Mouse (Mus musculus) limb, embryonic 13.5 days (tissue): ENCODE measurements around the gene Ranbp1. TPM values are rescaled to one million over a fixed set of nuclear protein-coding genes. Genes with fewer than 3 reads are reported as not detected.
"Not testable (repeated sequence)": the region's sequence is repeated elsewhere in the genome, so short reads cannot be mapped to it uniquely, and the experiment has no call there.

ENCODE experiments used
- ATAC-seq: fragments of 200-750 bp; cut with Nextera tagmentation; 2 replicates; pipeline ENCODE4 v1.8.0; 2017; ENCODE audit warnings: low read depth, moderate number of reproducible peaks, moderate TSS enrichment; ENCODE audit not compliant: low FRiP score
- H3K27ac ChIP-seq: fragments of 300-500 bp; sonication (generic); 2 replicates; pipeline ENCODE4 v1.5.1; 2015; ENCODE audit warnings: inconsistent platforms, mild to moderate bottlenecking, moderate library complexity
- H3K27me3 ChIP-seq: fragments of 300-500 bp; sonication (generic); 2 replicates; pipeline ENCODE4 v1.6.1; 2015; ENCODE audit warnings: mild to moderate bottlenecking, inconsistent platforms
- H3K36me3 ChIP-seq: fragments of 300-500 bp; sonication (generic); 2 replicates; pipeline ENCODE4 v1.6.1; 2015; ENCODE audit warnings: inconsistent platforms, mild to moderate bottlenecking, moderate library complexity
- H3K4me1 ChIP-seq: fragments of 300-500 bp; sonication (generic); 2 replicates; pipeline ENCODE4 v1.6.1; 2015; ENCODE audit warnings: inconsistent platforms
- H3K4me2 ChIP-seq: fragments of 300-500 bp; sonication (generic); replicated peaks from 2 replicates; pipeline ENCODE4 v1.6.1; 2015; ENCODE audit warnings: inconsistent platforms, mild to moderate bottlenecking, moderate library complexity
- H3K4me3 ChIP-seq: fragments of 300-500 bp; sonication (generic); 2 replicates; pipeline ENCODE4 v1.5.1; 2015; ENCODE audit warnings: moderate library complexity, mild to moderate bottlenecking, inconsistent platforms
- H3K9ac ChIP-seq: fragments of 300-500 bp; sonication (generic); 2 replicates; pipeline ENCODE4 v1.6.1; 2015; ENCODE audit warnings: mild to moderate bottlenecking, inconsistent platforms
- H3K9me3 ChIP-seq: fragments of 300-500 bp; sonication (generic); 2 replicates; pipeline ENCODE4 v1.6.1; 2016; ENCODE audit warnings: inconsistent platforms
- WGBS: fragments of 180-500 bp; shearing (Covaris S2); methylation state at CpG from one replicate; pipeline ENCODE4 v1.1.7; 2015; 5-methylcytosine and 5-hydroxymethylcytosine counted together
- polyA plus RNA-seq: library from polyadenylated mRNA; unstranded; fragments of >200 nt; fragmentation: Nextera tagmentation; extraction: Ambion mirVana; gene quantifications from 2 replicates; pipeline ENCODE4 v1.2.1, GENCODE M21; 2015

Ranbp1 gene
- polyA plus RNA-seq, result 641 and 645 TPM in 2 replicates

DNA sequence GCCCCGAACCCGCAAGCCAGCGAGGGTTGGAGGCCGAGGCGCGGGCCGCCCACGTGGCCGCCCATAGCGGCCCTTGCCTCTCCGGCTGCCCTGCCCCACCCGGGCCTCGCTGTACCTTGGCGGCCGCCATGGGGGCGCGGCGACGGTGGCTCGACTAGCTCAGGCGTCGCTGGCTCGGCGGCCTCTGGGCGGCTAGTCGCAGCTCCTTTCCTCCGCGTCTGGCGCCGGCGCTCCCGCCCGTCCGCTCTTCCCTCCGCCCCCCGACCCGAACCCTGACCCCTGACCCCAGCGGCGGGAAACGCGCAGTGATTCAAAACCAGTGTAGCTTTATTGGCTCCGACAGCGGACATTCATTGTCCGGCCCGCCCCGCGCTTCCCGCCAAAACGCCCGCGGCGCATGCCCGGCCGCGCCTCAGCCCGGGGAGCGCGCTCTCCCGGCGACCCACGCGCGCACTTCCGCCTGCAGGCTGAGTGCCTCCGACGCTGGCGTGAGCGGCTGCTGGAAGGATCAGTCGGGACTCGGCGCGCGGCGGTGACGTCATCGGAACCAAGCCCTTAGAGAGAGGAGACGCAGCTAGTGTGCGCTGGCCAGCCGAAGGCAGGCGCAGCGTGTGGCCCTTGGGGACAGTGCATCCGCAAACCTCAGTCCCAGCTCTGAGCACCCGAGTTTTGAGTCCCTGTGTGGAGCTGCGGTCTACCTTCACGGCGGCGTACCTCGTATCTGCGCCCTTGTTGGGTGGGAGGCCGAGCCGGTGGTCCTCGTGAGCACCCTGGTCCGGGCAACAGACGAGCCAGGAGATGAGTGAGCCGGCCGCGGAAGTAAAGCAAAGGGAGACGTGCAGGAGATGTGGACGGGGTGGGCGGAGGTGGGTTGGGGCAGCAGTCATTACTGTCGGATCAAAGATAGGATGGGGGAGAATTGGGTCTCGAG, at the start of gene Ranbp1, which contains the start of gene Trmt2a:
TSS of gene Ranbp1 (minus strand) at position 300 of the 931 bp plus-strand sequence.
TSS of gene Trmt2a (plus strand) at position 247 of the 931 bp plus-strand sequence.
- ATAC-seq, result peak; percentile 95
- Histone ChIP-seq H3K36me3 (peaks cover 63% of the 10 kb centered on the region), H3K9ac (peak within 1 kb of the TSS; percentile 94), H3K4me3 (peak within 1 kb of the TSS; percentile 94), H3K27me3 (no peaks in the 10 kb centered on the region), H3K4me1 (peaks cover 43% of the 10 kb centered on the region), H3K9me3 (no peaks in the 10 kb centered on the region), H3K27ac (peak within 1 kb of the TSS; percentile 95), H3K4me2 (peak within 1 kb of the TSS; percentile 96)
- 0% methylated on average over 94 of the region's 102 CpGs for WGBS

DNA sequence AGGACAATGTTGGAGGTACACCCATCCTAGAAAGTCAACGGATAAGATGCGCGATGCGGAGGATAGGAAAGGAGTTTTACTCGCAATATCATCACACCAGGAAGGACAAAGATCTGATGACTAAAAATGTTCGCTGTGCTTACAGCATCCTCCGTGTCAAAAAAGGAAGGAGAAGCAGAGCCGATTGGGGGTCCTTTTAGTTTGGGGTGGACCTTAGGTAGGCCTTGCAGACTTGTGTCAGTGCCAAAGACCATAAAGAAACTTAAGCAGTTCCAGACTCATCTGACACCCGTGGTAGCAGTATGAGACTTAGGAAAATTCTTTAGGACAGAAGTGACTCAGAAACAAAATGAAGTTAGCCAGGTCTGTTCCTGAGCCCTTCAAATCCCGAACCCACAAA, 41.1 kb upstream of the Ranbp1 start:
- H3K9ac ChIP-seq, result peak overlapping the region; percentile 51
- 0 out of 2 replicates have a peak, but pooled peaks have one; percentile 1 for ATAC-seq
- H3K4me2 ChIP-seq, result peak overlapping the region; percentile 96
- H3K4me3 ChIP-seq, result peak overlapping the region; percentile 96
- 1% methylated on average over 10 of the region's 10 CpGs for WGBS
- H3K4me1 ChIP-seq, result peaks cover 29% of the 10 kb centered on the region
- H3K9me3 ChIP-seq, H3K27me3 ChIP-seq: not testable (repeated sequence)
- peaks cover 10% of the 10 kb centered on the region for H3K36me3 ChIP-seq
- peak overlapping the region; percentile 67; the same call in 1 of the 2 replicates for H3K27ac ChIP-seq

DNA sequence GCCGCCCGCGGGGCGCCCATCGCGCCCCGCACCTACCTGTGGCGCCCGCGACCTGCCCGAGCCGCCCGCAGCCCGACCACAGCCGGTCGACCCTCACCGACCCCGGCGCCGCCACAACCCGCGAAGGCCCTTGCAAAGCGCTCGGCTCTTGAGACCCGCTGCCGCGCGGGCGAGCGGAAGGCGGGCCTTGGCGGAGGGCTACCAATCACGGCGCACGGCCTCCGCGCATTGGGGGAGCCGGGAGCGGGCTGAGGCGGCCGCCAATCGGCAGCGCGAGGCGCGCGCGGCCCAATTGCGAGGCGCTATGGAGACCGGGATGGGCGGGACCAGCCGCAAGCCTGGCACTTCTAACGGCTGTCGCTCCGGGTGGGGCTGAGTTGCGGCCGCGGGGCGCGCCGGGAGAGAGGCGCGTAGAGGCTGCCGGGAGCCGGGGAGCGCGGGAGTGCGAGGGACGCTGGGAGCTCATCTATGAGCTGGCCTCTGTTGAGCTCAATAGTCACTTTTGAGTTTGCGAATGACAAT, 40.6 kb upstream of the Ranbp1 start, which contains the start of gene Dgcr8:
TSS of gene Dgcr8 (minus strand) at position 180 of the 522 bp plus-strand sequence.
- peaks cover 15% of the 10 kb centered on the region for H3K36me3 ChIP-seq
- ATAC-seq, result peak; percentile 99
- H3K4me1 ChIP-seq, result peaks cover 29% of the 10 kb centered on the region
- H3K9ac ChIP-seq, result peak within 1 kb of the TSS; percentile 99
- no peaks in the 10 kb centered on the region for H3K9me3 ChIP-seq
- under 1% methylated on average over 55 of the region's 71 CpGs for whole genome bisulfite sequencing
- no peaks in the 10 kb centered on the region for H3K27me3 ChIP-seq
- H3K4me2 ChIP-seq, result peak within 1 kb of the TSS; percentile 96
- H3K4me3 ChIP-seq, result peak within 1 kb of the TSS; percentile 96
- H3K27ac ChIP-seq, result peak within 1 kb of the TSS; percentile 89

DNA sequence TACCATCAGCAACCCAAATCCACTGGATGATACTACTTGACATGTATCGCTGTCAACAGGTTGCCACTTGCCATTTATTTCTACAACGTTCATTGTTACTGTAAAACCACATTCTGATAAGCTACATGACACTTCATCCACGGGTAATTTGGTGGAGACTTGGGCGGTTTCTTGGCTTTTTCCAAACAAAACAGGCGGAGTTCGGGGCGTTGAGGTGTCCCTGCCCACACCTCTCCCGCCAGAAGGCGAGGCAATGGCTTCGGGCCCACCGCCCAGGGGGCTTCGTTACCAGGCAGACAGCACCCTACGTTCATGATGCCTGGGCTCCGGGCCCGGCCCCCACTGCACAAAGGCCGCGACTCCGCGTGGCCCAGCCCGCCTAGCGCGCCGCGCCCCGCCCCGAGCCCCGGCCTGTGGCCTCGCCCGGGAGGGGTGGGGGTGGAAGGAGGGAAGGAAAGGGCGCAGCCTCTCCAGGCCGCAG, 40.1 kb upstream of the Ranbp1 start:
- Histone ChIP-seq H3K36me3 (peaks cover 20% of the 10 kb centered on the region), H3K27me3 (no peaks in the 10 kb centered on the region), H3K4me2 (peak overlapping the region; percentile 96), H3K4me3 (peak overlapping the region; percentile 96), H3K9me3 (no peaks in the 10 kb centered on the region), H3K4me1 (peaks cover 29% of the 10 kb centered on the region), H3K9ac (peak overlapping the region; percentile 99), H3K27ac (peak overlapping the region; percentile 89)
- ATAC-seq, result peak; percentile 87
- 0% methylated on average over 21 of the region's 31 CpGs for WGBS

DNA sequence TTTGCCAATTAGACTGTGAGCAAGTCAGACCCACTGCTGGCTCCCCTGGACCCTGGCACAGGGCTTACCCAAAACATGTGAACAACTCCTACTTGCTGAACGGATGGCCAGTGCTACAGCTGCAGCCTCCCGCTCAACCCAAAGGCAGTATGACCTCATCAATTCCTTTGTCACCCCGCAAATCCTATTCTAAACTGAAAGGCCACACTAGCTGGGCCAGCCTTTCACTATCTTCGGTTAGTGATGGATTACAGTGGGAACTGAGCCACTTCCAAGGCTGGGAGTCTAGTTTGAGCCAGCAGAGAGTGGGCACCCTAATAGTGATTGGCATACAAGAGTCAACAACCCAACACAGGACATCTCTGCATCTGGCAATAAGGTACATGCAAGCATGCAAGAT, 39.6 kb upstream of the Ranbp1 start:
- Histone ChIP-seq H3K27ac (peak overlapping the region; percentile 89; the same call in 1 of the 2 replicates), H3K4me1 (peaks cover 29% of the 10 kb centered on the region), H3K36me3 (peaks cover 24% of the 10 kb centered on the region), H3K27me3 (no peaks in the 10 kb centered on the region), H3K9me3 (no peaks in the 10 kb centered on the region), H3K4me2 (peak overlapping the region; percentile 96), H3K4me3 (peak overlapping the region; percentile 96), H3K9ac (peak overlapping the region; percentile 99)
- WGBS, result 3% methylated on average over 4 of the region's 4 CpGs
- ATAC-seq, result no peak

DNA sequence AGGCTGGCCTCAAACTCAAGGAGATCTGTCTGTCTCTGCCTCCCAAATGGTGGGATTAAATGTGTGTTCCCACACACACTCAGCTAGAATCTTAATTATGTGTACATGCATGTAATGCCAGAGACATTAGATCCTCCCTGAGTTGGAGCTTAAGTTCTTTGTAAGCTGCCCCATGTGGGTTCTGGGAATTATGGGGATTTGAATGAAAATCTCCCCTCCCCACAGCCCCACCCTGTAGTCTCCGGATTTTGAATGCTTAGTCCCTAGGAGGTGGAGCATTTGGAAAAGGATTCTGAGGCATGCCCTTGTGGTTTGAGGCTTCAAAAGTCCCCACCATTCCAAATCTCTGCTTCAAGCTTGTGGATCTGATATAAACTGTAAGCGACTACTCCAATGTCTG, 26.6 kb upstream of the Ranbp1 start:
- Histone ChIP-seq H3K4me3 (no peak overlapping the region), H3K9me3 (no peaks in the 10 kb centered on the region), H3K4me2 (no peak overlapping the region), H3K27me3 (no peaks in the 10 kb centered on the region), H3K9ac (no peak overlapping the region), H3K4me1 (no peaks in the 10 kb centered on the region), H3K36me3 (peaks cover 93% of the 10 kb centered on the region), H3K27ac (no peak overlapping the region)
- ATAC-seq, result no peak
- 80% methylated on average over 2 of the region's 2 CpGs for WGBS

DNA sequence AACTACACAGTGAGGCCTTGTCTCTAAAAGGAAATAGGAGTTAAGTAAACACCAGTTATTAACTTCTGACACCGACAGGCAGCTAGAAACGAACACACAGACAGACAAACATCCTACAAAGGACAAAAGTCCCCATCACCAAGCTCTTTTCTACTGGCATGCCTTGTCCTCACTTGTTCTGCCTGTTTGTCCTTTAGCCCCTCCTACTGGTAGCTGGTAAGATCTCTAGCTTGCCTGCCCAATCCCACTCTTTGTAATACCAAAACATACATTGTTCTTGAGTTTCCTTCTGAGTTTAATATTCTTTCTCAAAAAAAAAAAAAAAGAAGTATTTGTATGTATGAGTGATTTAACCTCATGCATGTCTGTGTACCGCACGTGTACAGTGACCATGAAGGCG, 19.6 kb upstream of the Ranbp1 start:
- H3K9ac ChIP-seq, result no peak overlapping the region
- H3K4me3 ChIP-seq, result no peak overlapping the region
- H3K4me2 ChIP-seq, result no peak overlapping the region
- H3K27me3 ChIP-seq, result no peaks in the 10 kb centered on the region
- peaks cover 93% of the 10 kb centered on the region for H3K36me3 ChIP-seq
- H3K27ac ChIP-seq, result no peak overlapping the region
- no peak for ATAC-seq
- whole genome bisulfite sequencing, result 94% methylated on average over 5 of the region's 5 CpGs
- H3K9me3 ChIP-seq, result no peaks in the 10 kb centered on the region
- H3K4me1 ChIP-seq, result no peaks in the 10 kb centered on the region

DNA sequence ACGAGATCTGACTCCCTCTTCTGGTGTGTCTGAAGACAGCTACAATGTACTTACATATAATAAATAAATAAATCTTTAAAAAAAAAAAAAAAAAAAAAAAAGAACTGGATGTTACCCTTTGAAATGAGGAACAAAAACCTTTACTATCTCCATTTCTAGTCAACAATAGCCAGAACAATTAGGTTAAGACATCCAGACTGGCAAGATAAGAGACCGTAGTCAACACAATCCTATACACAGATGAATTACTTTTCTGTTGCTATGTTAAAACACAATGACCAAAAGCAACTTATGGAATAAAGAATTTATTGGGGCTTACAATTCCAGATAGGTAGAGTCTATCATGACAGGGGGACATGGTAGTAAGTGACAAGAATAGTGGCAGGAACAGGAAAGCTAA, 16.5 kb upstream of the Ranbp1 start:
- WGBS, result 83% methylated on average over 2 of the region's 2 CpGs
- Histone ChIP-seq H3K4me2 (no peak overlapping the region), H3K4me3 (no peak overlapping the region), H3K36me3 (peaks cover 89% of the 10 kb centered on the region), H3K9ac (no peak overlapping the region), H3K27ac (no peak overlapping the region), H3K4me1 (no peaks in the 10 kb centered on the region), H3K9me3 (no peaks in the 10 kb centered on the region), H3K27me3 (no peaks in the 10 kb centered on the region)
- ATAC-seq, result no peak

DNA sequence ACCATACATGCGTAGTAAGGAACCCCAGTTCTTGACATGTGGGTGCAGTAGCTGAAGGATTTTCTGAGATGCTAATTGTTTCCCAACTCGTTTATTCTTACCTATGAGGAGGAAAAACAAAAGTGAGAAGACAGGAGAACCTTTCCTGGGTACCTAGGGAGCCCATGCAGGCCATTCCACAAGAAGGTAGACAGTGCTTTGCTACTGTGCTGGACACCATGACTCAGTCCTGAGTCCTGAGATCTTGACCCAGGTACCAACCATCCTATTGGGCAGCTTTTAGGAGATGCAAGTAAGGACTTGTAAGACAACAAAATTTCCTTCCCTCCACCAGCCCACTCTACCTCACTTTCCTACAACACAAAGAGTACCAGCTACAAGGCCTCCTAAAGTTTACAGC, 9.7 kb upstream of the Ranbp1 start, which contains the start of gene Gm49776:
TSS of gene Gm49776 (minus strand) at position 101 of the 400 bp plus-strand sequence.
- Histone ChIP-seq H3K36me3 (peaks cover 94% of the 10 kb centered on the region), H3K4me3 (no peak within 1 kb of the TSS), H3K9me3 (no peaks in the 10 kb centered on the region), H3K4me2 (no peak within 1 kb of the TSS), H3K27me3 (no peaks in the 10 kb centered on the region), H3K4me1 (no peaks in the 10 kb centered on the region), H3K9ac (no peak within 1 kb of the TSS), H3K27ac (no peak within 1 kb of the TSS)
- 90% methylated on average over 2 of the region's 2 CpGs for WGBS
- no peak for ATAC-seq

DNA sequence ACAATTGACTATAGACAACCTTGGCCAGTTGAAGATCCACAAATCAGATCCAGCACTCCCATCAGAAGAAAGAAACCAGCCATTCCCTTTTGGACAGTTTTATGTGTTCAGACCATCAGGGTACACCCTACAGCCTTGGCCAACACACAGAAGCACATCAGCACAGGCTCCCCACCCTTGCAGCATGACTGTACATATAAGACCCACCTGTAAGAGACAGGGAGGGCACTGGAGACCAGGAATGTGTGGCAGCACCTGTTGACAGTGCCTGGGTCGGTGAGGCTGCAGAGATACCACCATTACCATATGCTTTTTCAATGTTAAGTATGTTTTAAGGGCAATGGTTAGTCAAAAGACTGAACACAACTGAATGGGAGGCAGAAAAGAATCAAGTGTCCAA, 5.3 kb upstream of the Ranbp1 start:
- 88% methylated on average over 1 of the region's 1 CpGs for WGBS
- Histone ChIP-seq H3K4me3 (no peak overlapping the region), H3K36me3 (peaks cover 80% of the 10 kb centered on the region), H3K9ac (no peak overlapping the region), H3K9me3 (no peaks in the 10 kb centered on the region), H3K27ac (no peak overlapping the region), H3K4me1 (peaks cover 24% of the 10 kb centered on the region), H3K27me3 (no peaks in the 10 kb centered on the region), H3K4me2 (no peak overlapping the region)
- no peak for ATAC-seq

DNA sequence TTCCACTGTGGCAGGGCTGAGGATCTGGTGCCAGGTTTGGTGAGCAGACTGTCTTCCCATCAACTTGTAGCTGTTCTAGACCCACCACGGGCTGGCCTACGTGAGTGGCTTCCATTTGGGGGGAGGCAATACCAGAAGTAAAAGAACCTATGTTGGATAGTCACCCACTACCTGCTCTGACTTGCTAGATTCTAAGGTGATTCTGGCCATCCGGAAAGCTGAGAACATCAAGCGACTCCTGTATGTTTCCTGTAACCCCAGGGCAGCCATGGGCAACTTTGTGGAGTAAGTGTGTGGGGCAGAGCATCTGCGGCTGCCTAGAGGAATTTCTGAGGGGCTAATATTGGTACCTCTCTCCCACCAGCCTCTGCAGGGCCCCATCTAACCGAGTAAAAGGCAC, 4.2 kb upstream of the Ranbp1 start:
- H3K27ac ChIP-seq, result no peak overlapping the region
- no peak overlapping the region for H3K4me3 ChIP-seq
- H3K9ac ChIP-seq, result no peak overlapping the region
- 78% methylated on average over 6 of the region's 6 CpGs for WGBS
- H3K4me2 ChIP-seq, result no peak overlapping the region
- no peaks in the 10 kb centered on the region for H3K27me3 ChIP-seq
- H3K9me3 ChIP-seq, result no peaks in the 10 kb centered on the region
- H3K36me3 ChIP-seq, result peaks cover 69% of the 10 kb centered on the region
- no peak for ATAC-seq
- peaks cover 24% of the 10 kb centered on the region for H3K4me1 ChIP-seq
